In the genomic region with DNA sequence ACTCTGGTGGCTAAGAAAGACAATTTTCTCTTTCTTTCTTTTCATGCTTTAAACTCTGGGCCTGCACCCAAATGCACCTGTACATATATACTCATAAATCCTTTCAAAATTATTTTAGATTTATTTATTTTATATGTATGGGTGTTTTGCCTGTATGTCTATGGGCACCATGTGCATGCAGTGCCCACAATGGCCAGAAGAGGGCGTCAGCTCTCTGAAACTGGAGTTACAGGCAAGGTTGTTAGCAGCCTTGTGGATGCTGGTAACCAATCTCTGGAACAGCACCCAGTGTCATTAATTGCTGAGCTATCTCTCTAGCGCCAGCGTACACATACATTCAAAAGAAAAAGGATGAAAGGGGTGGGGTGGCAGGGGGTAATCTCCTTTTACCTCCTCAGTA, we compare ENCODE assay signal across 20 mouse cellular contexts. TPM values are rescaled to one million over a fixed set of nuclear protein-coding genes. Genes with fewer than 3 reads are reported as not detected.
DNase-seq lines count a peak whose midpoint lies in the region; ATAC-seq and TF ChIP-seq lines count a peak whose summit lies in the region.
"Had no signal": no experiment of that assay in that cellular context is flagged by ENCODE, and none has a peak within 500 bp of the region (broad histone marks: within the 10 kb centered on the region; RNA-seq: fewer than 3 reads in every experiment).

No protein-coding gene starts in this region.

- no peaks in the 10 kb centered on the region for H3K9me3 ChIP-seq in heart, postnatal 0 days (replicated peaks; ENCODE audit: control insufficient read depth, low read length)
- H3K9me3 ChIP-seq in heart, embryonic 10.5 days: no peaks in the 10 kb centered on the region
- no peaks in the 10 kb centered on the region for H3K9me3 ChIP-seq in lung, embryonic 14.5 days (ENCODE audit: low read depth, low read length)
- H3K9me3 ChIP-seq in MEL (replicated peaks; ENCODE audit: insufficient read depth, low read length): no peaks in the 10 kb centered on the region
- H3K9me3 ChIP-seq: heart, embryonic 15.5 days; limb, embryonic 13.5 days; midbrain, embryonic 10.5 days had no signal

- no peak; the same call in 1 of the 2 replicates for TF ChIP-seq RAD21 in MEL (IDR thresholded peaks at IDR 0.05; ENCODE audit: low read depth, low read length)

- no peak for DNase-seq in heart, postnatal 0 days (ENCODE audit: low spot score)
- no peak for DNase-seq in heart, embryonic 10.5 days (ENCODE audit: low spot score)
- no peak for DNase-seq in lung, embryonic 14.5 days
- DNase-seq in lung, postnatal 14 days: no peak
- peak; percentile 33 for DNase-seq in MEL (ENCODE audit: low read depth, low spot score)
- no peak for DNase-seq in layer of hippocampus, adult 11-12 months (ENCODE audit: low spot score)
- DNase-seq in kidney, postnatal 14 days: no peak
- DNase-seq: adrenal gland, postnatal 10 days; cerebellum, postnatal 14 days; lung, postnatal 10 days; right cerebral cortex, postnatal 25 days had no signal

- H3K27ac ChIP-seq in heart, postnatal 0 days (ENCODE audit: low read depth): no peak overlapping the region
- no peak overlapping the region for H3K27ac ChIP-seq in heart, embryonic 10.5 days
- no peak overlapping the region for H3K27ac ChIP-seq in lung, embryonic 14.5 days (ENCODE audit: low read depth)
- H3K27ac ChIP-seq in MEL (ENCODE audit: control insufficient read depth, low read depth, low read length): no peak overlapping the region
- no peak overlapping the region for H3K27ac ChIP-seq in small intestine, adult 2 months (ENCODE audit: insufficient read depth, low read depth, low read length)
- H3K27ac ChIP-seq: heart, embryonic 15.5 days; hindbrain, embryonic 14.5 days; limb, embryonic 13.5 days; midbrain, embryonic 10.5 days had no signal

- no peaks in the 10 kb centered on the region for H3K79me2 ChIP-seq in MEL (ENCODE audit: control insufficient read depth, insufficient read depth, low read length, poor library complexity)

- no peak overlapping the region for H3K4me2 ChIP-seq in heart, postnatal 0 days (ENCODE audit: low read depth, low read length)
- H3K4me2 ChIP-seq in lung, embryonic 14.5 days: no peak overlapping the region
- H3K4me2 ChIP-seq: heart, embryonic 15.5 days; hindbrain, embryonic 14.5 days; limb, embryonic 13.5 days had no signal

- H3K36me3 ChIP-seq in heart, postnatal 0 days (replicated peaks; ENCODE audit: control insufficient read depth, insufficient read depth, low read length): no peaks in the 10 kb centered on the region
- no peaks in the 10 kb centered on the region for H3K36me3 ChIP-seq in heart, embryonic 10.5 days
- H3K36me3 ChIP-seq in lung, embryonic 14.5 days (ENCODE audit: insufficient read depth): no peaks in the 10 kb centered on the region
- no peaks in the 10 kb centered on the region for H3K36me3 ChIP-seq in MEL (ENCODE audit: control insufficient read depth in 1 of 2, insufficient read depth in 2 of 2, low read length in 2 of 2)
- no peaks in the 10 kb centered on the region for H3K36me3 ChIP-seq in small intestine, adult 2 months (ENCODE audit: control insufficient read depth, insufficient read depth, low read length)
- H3K36me3 ChIP-seq: heart, embryonic 15.5 days; limb, embryonic 13.5 days; midbrain, embryonic 10.5 days had no signal

- 65% methylated on average over 3 of the region's 3 CpGs for WGBS in heart, postnatal 0 days
- WGBS in heart, embryonic 10.5 days: 66% methylated on average over 3 of the region's 3 CpGs
- WGBS in lung, embryonic 14.5 days: 70% methylated on average over 3 of the region's 3 CpGs
- 66% methylated on average over 3 of the region's 3 CpGs for WGBS in small intestine, adult 2 months

- H3K4me1 ChIP-seq in heart, postnatal 0 days (ENCODE audit: control insufficient read depth, insufficient read depth): no peaks in the 10 kb centered on the region
- H3K4me1 ChIP-seq in heart, embryonic 10.5 days: peaks cover 19% of the 10 kb centered on the region
- no peaks in the 10 kb centered on the region; the same call in 1 of the 2 replicates for H3K4me1 ChIP-seq in lung, embryonic 14.5 days (ENCODE audit: insufficient read depth)
- H3K4me1 ChIP-seq in MEL (ENCODE audit: control insufficient read depth in 1 of 2, insufficient read depth in 2 of 2, low read length in 2 of 2): no peaks in the 10 kb centered on the region
- H3K4me1 ChIP-seq in small intestine, adult 2 months (ENCODE audit: control insufficient read depth, insufficient read depth, insufficient read length, low read length): no peaks in the 10 kb centered on the region

- no peak for TF ChIP-seq POLR2A in MEL (IDR thresholded peaks at IDR 0.05; ENCODE audit: control insufficient read depth in 1 of 2, insufficient read depth in 1 of 2, low read depth in 1 of 2, low read length in 2 of 2, poor library complexity in 1 of 2)
- no peak for TF ChIP-seq POLR2A in small intestine, adult 2 months (IDR thresholded peaks at IDR 0.05; ENCODE audit: low read depth, low read length)

- no peak overlapping the region for H3K4me3 ChIP-seq in heart, postnatal 0 days (ENCODE audit: low read depth, low read length)
- H3K4me3 ChIP-seq in heart, embryonic 10.5 days: no peak overlapping the region
- H3K4me3 ChIP-seq in lung, embryonic 14.5 days (ENCODE audit: low read depth, low read length): no peak overlapping the region
- no peak overlapping the region for H3K4me3 ChIP-seq in MEL (ENCODE audit: control insufficient read depth in 1 of 2, insufficient read depth in 1 of 2, low read depth in 2 of 2, low read length in 2 of 2)
- H3K4me3 ChIP-seq in small intestine, adult 2 months (ENCODE audit: low read depth, low read length): no peak overlapping the region
- H3K4me3 ChIP-seq: heart, embryonic 15.5 days; limb, embryonic 13.5 days; midbrain, embryonic 10.5 days; myocyte had no signal

- H3K27me3 ChIP-seq in heart, postnatal 0 days (ENCODE audit: control insufficient read depth, insufficient read depth, low read length): no peaks in the 10 kb centered on the region
- H3K27me3 ChIP-seq in heart, embryonic 10.5 days (ENCODE audit: insufficient read depth, poor library complexity, severe bottlenecking): no peaks in the 10 kb centered on the region
- H3K27me3 ChIP-seq in lung, embryonic 14.5 days (ENCODE audit: insufficient read depth, low read length): no peaks in the 10 kb centered on the region
- H3K27me3 ChIP-seq in MEL (ENCODE audit: control insufficient read depth in 1 of 2, insufficient read depth in 2 of 2, low read length in 2 of 2): no peaks in the 10 kb centered on the region; a peak in 1 of 4 replicates
- peaks cover 2% of the 10 kb centered on the region; the same call in 1 of the 2 replicates for H3K27me3 ChIP-seq in small intestine, adult 2 months (ENCODE audit: control insufficient read depth, insufficient read depth, low read length)
- H3K27me3 ChIP-seq: heart, embryonic 15.5 days; limb, embryonic 13.5 days had no signal

- H3K9ac ChIP-seq in heart, postnatal 0 days (replicated peaks; ENCODE audit: low read depth, low read length): no peak overlapping the region
- H3K9ac ChIP-seq in lung, embryonic 14.5 days: no peak overlapping the region
- no peak overlapping the region for H3K9ac ChIP-seq in MEL (ENCODE audit: control insufficient read depth, low read depth, low read length, poor library complexity, severe bottlenecking)
- H3K9ac ChIP-seq: heart, embryonic 15.5 days; hindbrain, embryonic 14.5 days; limb, embryonic 13.5 days had no signal

- no peak for ATAC-seq in heart, postnatal 0 days (ENCODE audit: insufficient read depth, low read depth)
- ATAC-seq in lung, embryonic 14.5 days (ENCODE audit: insufficient read depth): no peak

- no peak for TF ChIP-seq EP300 in heart, postnatal 0 days (IDR thresholded peaks at IDR 0.05; ENCODE audit: low read depth)
- TF ChIP-seq EP300 in MEL (IDR thresholded peaks at IDR 0.05; ENCODE audit: low read depth in 1 of 2, low read length in 2 of 2): no peak

- 0 out of 2 replicates have a peak, but pooled peaks have one; percentile 1 for TF ChIP-seq CTCF in heart, postnatal 0 days (IDR thresholded peaks at IDR 0.05; ENCODE audit: low read depth)
- peak; percentile 39 for TF ChIP-seq CTCF in lung, embryonic 14.5 days (IDR thresholded peaks at IDR 0.05; ENCODE audit: low read depth)
- TF ChIP-seq CTCF in MEL (IDR thresholded peaks at IDR 0.05 in 2 of 3, conservative IDR thresholded peaks at IDR 0.05 in 1 of 3; ENCODE audit: control insufficient read depth in 1 of 3, insufficient read depth in 1 of 3, low read depth in 2 of 3, low read length in 3 of 3, poor library complexity in 1 of 3, severe bottlenecking in 1 of 3): peak; percentile 45 to 60 (median 48)
- TF ChIP-seq CTCF in small intestine, adult 2 months (IDR thresholded peaks at IDR 0.05; ENCODE audit: extremely low read depth, insufficient read length, insufficient replicate concordance, low read depth, low read length): peak; percentile 10; the same call in 1 of the 2 replicates

RNA-seq across cellular contexts. Expression of a gene that starts 5.6 kb away (rescaled TPM):
- total RNA-seq in heart, postnatal 0 days (2014; rRNA removed; ENCODE audit: low replicate concordance): 4.7 and 7.8 TPM in 2 replicates
- polyA plus RNA-seq in heart, postnatal 0 days (2015; fragmentation: Nextera tagmentation; extraction: Ambion mirVana): 4.5 and 5.1 TPM in 2 replicates
- 13.4 and 13.6 TPM in 2 replicates for polyA plus RNA-seq in heart, embryonic 10.5 days (2016; fragmentation: Nextera tagmentation; extraction: Ambion mirVana)
- 13.6 and 15.8 TPM in 2 replicates for polyA plus RNA-seq in lung, embryonic 14.5 days (2014; fragmentation: Nextera tagmentation; extraction: Ambion mirVana)
- total RNA-seq in MEL (2012; rRNA removed): 0.10 TPM in 1 of 2 replicates, not detected in the other
- under 1 TPM in 1 of 2 experiments, not detected in 1; 0.43 TPM for polyA plus RNA-seq in MEL (2012; ENCODE audit: insufficient read depth in 1 of 2, insufficient read length in 2 of 2, low read depth in 1 of 2, low replicate concordance in 2 of 2, missing spikeins in 1 of 2)
- polyA plus RNA-seq in small intestine, adult 2 months (2012; rRNA removed): 2.0 and 2.8 TPM in 2 replicates

RNA-seq across cellular contexts. Expression of a gene that starts 18.3 kb away (rescaled TPM):
- total RNA-seq in heart, postnatal 0 days (2014; rRNA removed; ENCODE audit: low replicate concordance): 0.73 and 0.93 TPM in 2 replicates
- polyA plus RNA-seq in heart, postnatal 0 days (2015; fragmentation: Nextera tagmentation; extraction: Ambion mirVana): 1.5 and 1.7 TPM in 2 replicates
- 4.7 and 6.3 TPM in 2 replicates for polyA plus RNA-seq in heart, embryonic 10.5 days (2016; fragmentation: Nextera tagmentation; extraction: Ambion mirVana)
- 6.8 and 6.9 TPM in 2 replicates for polyA plus RNA-seq in lung, embryonic 14.5 days (2014; fragmentation: Nextera tagmentation; extraction: Ambion mirVana)
- not detected in 2 replicates for total RNA-seq in MEL (2012; rRNA removed)
- not detected for polyA plus RNA-seq in MEL (2012; ENCODE audit: insufficient read depth in 1 of 2, insufficient read length in 2 of 2, low read depth in 1 of 2, low replicate concordance in 2 of 2, missing spikeins in 1 of 2)
- 1.2 and 1.7 TPM in 2 replicates for polyA plus RNA-seq in small intestine, adult 2 months (2012; rRNA removed)
- polyA plus RNA-seq: myocyte had no signal

RNA-seq across cellular contexts. Expression of a gene that starts 30.7 kb away (rescaled TPM):
- total RNA-seq in heart, postnatal 0 days (2014; rRNA removed; ENCODE audit: low replicate concordance): 73.9 and 95.4 TPM in 2 replicates
- polyA plus RNA-seq in heart, postnatal 0 days (2015; fragmentation: Nextera tagmentation; extraction: Ambion mirVana): 133 and 134 TPM in 2 replicates
- 132 and 168 TPM in 2 replicates for polyA plus RNA-seq in heart, embryonic 10.5 days (2016; fragmentation: Nextera tagmentation; extraction: Ambion mirVana)
- 131 and 132 TPM in 2 replicates for polyA plus RNA-seq in lung, embryonic 14.5 days (2014; fragmentation: Nextera tagmentation; extraction: Ambion mirVana)
- total RNA-seq in MEL (2012; rRNA removed): 137 and 141 TPM in 2 replicates
- polyA plus RNA-seq in MEL (2012; ENCODE audit: insufficient read depth in 1 of 2, insufficient read length in 2 of 2, low read depth in 1 of 2, low replicate concordance in 2 of 2, missing spikeins in 1 of 2): 100 to 1,000 TPM in 1 of 2 experiments, not detected in 1; 126 TPM
- 42.3 and 64.5 TPM in 2 replicates for polyA plus RNA-seq in small intestine, adult 2 months (2012; rRNA removed)

RNA-seq across cellular contexts. Expression of a gene that starts 30.8 kb away (rescaled TPM):
- total RNA-seq in heart, postnatal 0 days (2014; rRNA removed; ENCODE audit: low replicate concordance): 22.6 and 33.4 TPM in 2 replicates
- 15.8 and 17.0 TPM in 2 replicates for polyA plus RNA-seq in heart, postnatal 0 days (2015; fragmentation: Nextera tagmentation; extraction: Ambion mirVana)
- 30.7 and 32.2 TPM in 2 replicates for polyA plus RNA-seq in heart, embryonic 10.5 days (2016; fragmentation: Nextera tagmentation; extraction: Ambion mirVana)
- polyA plus RNA-seq in lung, embryonic 14.5 days (2014; fragmentation: Nextera tagmentation; extraction: Ambion mirVana): 27.9 and 31.4 TPM in 2 replicates
- total RNA-seq in MEL (2012; rRNA removed): 19.2 and 21.3 TPM in 2 replicates
- 10 to 100 TPM in 1 of 2 experiments, not detected in 1; 51.4 TPM for polyA plus RNA-seq in MEL (2012; ENCODE audit: insufficient read depth in 1 of 2, insufficient read length in 2 of 2, low read depth in 1 of 2, low replicate concordance in 2 of 2, missing spikeins in 1 of 2)
- 12.8 and 19.0 TPM in 2 replicates for polyA plus RNA-seq in small intestine, adult 2 months (2012; rRNA removed)

RNA-seq across cellular contexts. Expression of a gene that starts 45.0 kb away (rescaled TPM):
- total RNA-seq in heart, postnatal 0 days (2014; rRNA removed; ENCODE audit: low replicate concordance): not detected in 2 replicates
- polyA plus RNA-seq in heart, postnatal 0 days (2015; fragmentation: Nextera tagmentation; extraction: Ambion mirVana): not detected in 2 replicates
- not detected in 2 replicates for polyA plus RNA-seq in heart, embryonic 10.5 days (2016; fragmentation: Nextera tagmentation; extraction: Ambion mirVana)
- not detected in 2 replicates for polyA plus RNA-seq in lung, embryonic 14.5 days (2014; fragmentation: Nextera tagmentation; extraction: Ambion mirVana)
- not detected in 2 replicates for total RNA-seq in MEL (2012; rRNA removed)
- polyA plus RNA-seq in MEL (2012; ENCODE audit: insufficient read depth in 1 of 2, insufficient read length in 2 of 2, low read depth in 1 of 2, low replicate concordance in 2 of 2, missing spikeins in 1 of 2): under 1 TPM in 1 of 2 experiments, not detected in 1; 0.11 TPM
- not detected in 2 replicates for polyA plus RNA-seq in small intestine, adult 2 months (2012; rRNA removed)
- total RNA-seq: adrenal gland, postnatal 10 days had no signal
- polyA plus RNA-seq: C2C12; gonadal fat pad, adult 2 months; heart, embryonic 15.5 days; kidney, embryonic 14.5 days; limb, embryonic 13.5 days; midbrain, embryonic 10.5 days; myocyte had no signal
